In genomic region chr1:87475076-87475895, GRCm38 (mm10) we compare ENCODE assay signal across 8 mouse cellular contexts. TPM values are rescaled to one million over a fixed set of nuclear protein-coding genes. Genes with fewer than 3 reads are reported as not detected.
DNase-seq lines count a peak whose midpoint lies in the region; ATAC-seq lines count a peak whose summit lies in the region.

No protein-coding gene starts in this region.

- H3K36me3 ChIP-seq in heart, embryonic 12.5 days: no peaks in the 10 kb centered on the region
- H3K36me3 ChIP-seq in limb, embryonic 12.5 days: no peaks in the 10 kb centered on the region
- H3K36me3 ChIP-seq in stomach, embryonic 14.5 days (ENCODE audit: control insufficient read depth, insufficient read depth, low read length): no peaks in the 10 kb centered on the region

- H3K27me3 ChIP-seq in heart, embryonic 12.5 days (replicated peaks): peaks cover 54% of the 10 kb centered on the region
- peaks cover 47% of the 10 kb centered on the region for H3K27me3 ChIP-seq in limb, embryonic 12.5 days
- H3K27me3 ChIP-seq in stomach, embryonic 14.5 days (ENCODE audit: control insufficient read depth, insufficient read depth, low read length): peaks cover 13% of the 10 kb centered on the region; the same call in 1 of the 2 replicates

- H3K27ac ChIP-seq in heart, embryonic 12.5 days (ENCODE audit: poor library complexity, severe bottlenecking): no peak overlapping the region
- no peak overlapping the region for H3K27ac ChIP-seq in limb, embryonic 12.5 days
- no peak overlapping the region for H3K27ac ChIP-seq in stomach, embryonic 14.5 days (ENCODE audit: low read length)

- peaks cover 7% of the 10 kb centered on the region for H3K4me1 ChIP-seq in heart, embryonic 12.5 days (replicated peaks)
- H3K4me1 ChIP-seq in limb, embryonic 12.5 days (replicated peaks): peaks cover 11% of the 10 kb centered on the region
- H3K4me1 ChIP-seq in stomach, embryonic 14.5 days (ENCODE audit: control insufficient read depth, insufficient read depth, low read length): 0 out of 2 replicates have a peak, but pooled peaks cover 2% of the 10 kb centered on the region

- 3% methylated on average over 42 of the region's 42 CpGs for WGBS in heart, embryonic 12.5 days
- 5% methylated on average over 42 of the region's 42 CpGs for WGBS in limb, embryonic 12.5 days
- WGBS in stomach, embryonic 14.5 days: 4% methylated on average over 41 of the region's 42 CpGs

- peak overlapping the region; percentile 47; the same call in 1 of the 2 replicates for H3K9ac ChIP-seq in heart, embryonic 12.5 days
- H3K9ac ChIP-seq in limb, embryonic 12.5 days (replicated peaks): peak overlapping the region; percentile 44
- H3K9ac ChIP-seq in stomach, embryonic 14.5 days (replicated peaks; ENCODE audit: low read depth, low read length): no peak overlapping the region

- H3K4me2 ChIP-seq in heart, embryonic 12.5 days: peak overlapping the region; percentile 77
- peak overlapping the region; percentile 82 for H3K4me2 ChIP-seq in limb, embryonic 12.5 days
- H3K4me2 ChIP-seq in stomach, embryonic 14.5 days (replicated peaks; ENCODE audit: low read depth, low read length): peak overlapping the region; percentile 40

- no peak for ATAC-seq in heart, embryonic 12.5 days (ENCODE audit: insufficient number of reproducible peaks, low FRiP score)
- peak; percentile 22; the same call in 1 of the 2 replicates for ATAC-seq in granulocyte monocyte progenitor cell, adult 5-6 weeks (replicated peaks; ENCODE audit: poor library complexity, severe bottlenecking)
- ATAC-seq in limb, embryonic 12.5 days (ENCODE audit: insufficient number of reproducible peaks, insufficient read depth, low FRiP score, low TSS enrichment, low read depth): 0 out of 2 replicates have a peak, but pooled peaks have one; percentile 19
- ATAC-seq in stomach, embryonic 14.5 days (ENCODE audit: insufficient number of reproducible peaks, insufficient read depth, low FRiP score, low read depth): 0 out of 2 replicates have a peak, but pooled peaks have one; percentile 37

- no peak for DNase-seq in heart, adult 11 months
- DNase-seq in R1 (ENCODE audit: low read depth, low spot score): peak; percentile 19
- DNase-seq in urinary bladder, adult 2 months (ENCODE audit: low spot score): no peak
- no peak for DNase-seq in ovary, adult 18-20 months (ENCODE audit: low spot score)

- no peaks in the 10 kb centered on the region for H3K9me3 ChIP-seq in heart, embryonic 12.5 days (replicated peaks)
- H3K9me3 ChIP-seq in limb, embryonic 12.5 days: no peaks in the 10 kb centered on the region
- H3K9me3 ChIP-seq in stomach, embryonic 14.5 days (ENCODE audit: control insufficient read depth, low read depth, low read length): no peaks in the 10 kb centered on the region

- H3K4me3 ChIP-seq in heart, embryonic 12.5 days: peak overlapping the region; percentile 43
- H3K4me3 ChIP-seq in limb, embryonic 12.5 days (replicated peaks): peak overlapping the region; percentile 40
- peak overlapping the region; percentile 22 for H3K4me3 ChIP-seq in stomach, embryonic 14.5 days (ENCODE audit: low read depth, low read length)

RNA-seq across cellular contexts. Expression of gene Snorc, which starts 5.2 kb away (rescaled TPM):
- polyA plus RNA-seq in heart, embryonic 12.5 days (2016; fragmentation: Nextera tagmentation; extraction: Ambion mirVana): not detected in 2 replicates
- total RNA-seq in granulocyte monocyte progenitor cell, adult 5-6 weeks (2014; fragmentation: Nextera tagmentation): not detected in 2 replicates
- total RNA-seq in granulocyte monocyte progenitor cell, adult 5-6 weeks (2017): not detected in 2 replicates
- polyA plus RNA-seq in limb, embryonic 12.5 days (2016; fragmentation: Nextera tagmentation; extraction: Ambion mirVana): 0.99 and 5.5 TPM in 2 replicates
- polyA plus RNA-seq in stomach, embryonic 14.5 days (2014; fragmentation: Nextera tagmentation; extraction: Ambion mirVana): 0.59 TPM in 1 of 2 replicates, not detected in the other
- polyA plus RNA-seq in urinary bladder, adult 2 months (2012; rRNA removed): not detected in 2 replicates

RNA-seq across cellular contexts. Expression of gene Neu2, which starts 34.4 kb away (rescaled TPM):
- not detected in 2 replicates for polyA plus RNA-seq in heart, embryonic 12.5 days (2016; fragmentation: Nextera tagmentation; extraction: Ambion mirVana)
- total RNA-seq in granulocyte monocyte progenitor cell, adult 5-6 weeks (2014; fragmentation: Nextera tagmentation): not detected in 2 replicates
- not detected in 2 replicates for total RNA-seq in granulocyte monocyte progenitor cell, adult 5-6 weeks (2017)
- polyA plus RNA-seq in limb, embryonic 12.5 days (2016; fragmentation: Nextera tagmentation; extraction: Ambion mirVana): 0.18 TPM in 1 of 2 replicates, not detected in the other
- 2.3 and 2.8 TPM in 2 replicates for polyA plus RNA-seq in stomach, embryonic 14.5 days (2014; fragmentation: Nextera tagmentation; extraction: Ambion mirVana)
- 0.93 and 1.5 TPM in 2 replicates for polyA plus RNA-seq in urinary bladder, adult 2 months (2012; rRNA removed)
